Mouse (Mus musculus): ENCODE results near the gene Cd59a. TPM values are rescaled to one million over a fixed set of nuclear protein-coding genes. Genes with fewer than 3 reads are reported as not detected.
"Not testable (repeated sequence)": the region's sequence is repeated elsewhere in the genome, so short reads cannot be mapped to it uniquely, and the experiment has no call there.

The Cd59a gene
- polyA plus RNA-seq, 1 experiment = 19.6 TPM

DNA sequence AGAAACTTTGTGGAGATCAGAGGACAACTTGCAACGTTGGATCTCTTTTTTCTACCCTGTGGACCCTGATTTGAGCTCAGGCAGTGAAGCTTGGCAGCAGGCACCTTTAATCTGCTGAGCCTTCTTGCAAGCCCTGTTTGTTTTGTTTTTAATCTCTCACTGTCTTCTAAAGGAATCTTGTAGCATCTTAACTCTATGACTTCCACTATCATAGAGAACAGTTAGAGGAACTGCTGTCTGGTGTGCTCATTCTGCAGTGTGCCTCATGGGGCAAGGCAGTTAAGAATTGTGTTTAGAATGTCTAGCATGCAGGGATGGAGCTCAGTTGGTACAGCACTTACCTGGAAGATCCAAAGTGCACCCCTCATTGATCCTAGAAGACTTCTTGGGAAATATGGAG, 4.3 kb downstream of the Cd59a start:
- DNase-seq (ENCODE audit: low read depth, low spot score) = no peak
- WGBS = 73% methylated on average over 1 of the region's 1 CpGs

DNA sequence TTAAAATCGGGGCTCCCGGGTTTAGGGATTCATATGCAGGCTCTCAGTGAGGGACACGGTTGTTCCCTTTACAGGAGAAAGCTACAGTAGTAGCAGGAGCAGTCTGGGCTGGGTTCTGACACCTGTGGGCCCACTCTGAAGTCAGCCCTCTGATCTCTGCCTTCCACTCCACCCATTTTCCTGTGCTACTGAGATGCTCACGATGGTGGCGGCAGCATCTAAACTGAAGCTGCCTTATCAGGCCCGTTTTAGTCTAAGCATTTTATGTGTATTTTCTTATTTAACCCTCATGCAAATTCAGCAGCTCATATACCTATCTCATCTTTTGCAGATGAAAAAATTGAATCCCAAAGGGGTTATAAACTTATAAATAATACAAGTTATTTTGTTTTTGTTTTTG, 9.2 kb downstream of the Cd59a start:
- WGBS = 82% methylated on average over 6 of the region's 6 CpGs
- DNase-seq (ENCODE audit: low read depth, low spot score) = no peak

- WGBS = 88% methylated on average over 2 of the region's 2 CpGs
- not testable (repeated sequence) for DNase-seq (ENCODE audit: low read depth, low spot score)
Observed at GRCm38 (mm10) chr2:104109021-104109420, 13.4 kb downstream of the Cd59a start.

- WGBS = 89% methylated on average over 2 of the region's 2 CpGs
- no peak for DNase-seq (ENCODE audit: low read depth, low spot score)
Observed at GRCm38 (mm10) chr2:104109528-104109927, 13.9 kb downstream of the Cd59a start.

DNA sequence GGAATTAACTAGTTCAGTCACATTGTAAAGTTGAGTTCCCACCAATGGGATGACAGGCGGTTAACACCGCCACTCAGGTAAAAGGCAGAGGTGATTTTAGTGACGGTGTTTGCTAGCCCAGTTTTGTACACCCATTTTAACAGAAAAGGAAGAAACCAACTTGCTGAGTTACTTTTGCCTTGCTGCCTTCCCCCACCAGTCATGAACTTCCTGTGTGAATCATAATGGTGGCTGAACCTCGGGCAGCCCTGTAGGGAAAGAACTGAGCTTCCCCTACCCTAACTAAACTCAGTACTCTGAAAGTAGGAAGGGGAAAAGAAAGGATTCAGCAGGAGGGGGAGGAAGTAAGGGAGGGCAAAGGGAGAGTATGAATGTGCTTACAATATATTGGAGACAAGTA, 14.4 kb downstream of the Cd59a start:
- DNase-seq (ENCODE audit: low read depth, low spot score) = no peak
- WGBS = 81% methylated on average over 4 of the region's 4 CpGs

- WGBS = no CpG with 5 or more reads among the region's 1 CpGs
- not testable (repeated sequence) for DNase-seq (ENCODE audit: low read depth, low spot score)
Observed at GRCm38 (mm10) chr2:104111170-104111797, 15.7 kb downstream of the Cd59a start.

GRCm38 (mm10) chr2:104113563-104113962, 18.0 kb downstream of the Cd59a start:
- DNase-seq (ENCODE audit: low read depth, low spot score) = not testable (repeated sequence)

DNA sequence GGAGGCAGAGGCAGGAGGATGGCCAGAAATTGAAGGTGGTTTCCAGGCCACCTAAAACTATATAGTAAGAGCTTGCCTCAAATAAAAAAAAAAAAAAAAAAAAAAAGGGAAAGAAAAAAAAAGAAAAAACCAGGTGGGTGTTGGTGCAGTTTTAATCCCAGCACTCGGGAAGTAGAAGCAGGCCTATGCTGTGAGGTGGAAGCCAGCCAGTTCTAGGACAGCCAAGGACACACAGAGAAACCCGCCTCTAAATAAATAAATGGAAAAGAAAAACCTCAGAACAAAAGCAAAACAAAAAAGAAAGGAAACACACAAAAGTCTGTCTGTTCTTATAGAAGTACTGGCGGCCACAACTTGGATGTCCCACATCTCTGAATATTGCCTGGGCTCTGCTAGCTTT, 19.3 kb downstream of the Cd59a start:
- WGBS = 63% methylated on average over 3 of the region's 3 CpGs
- DNase-seq (ENCODE audit: low read depth, low spot score) = no peak

- not testable (repeated sequence) for DNase-seq (ENCODE audit: low read depth, low spot score)
Observed at GRCm38 (mm10) chr2:104117173-104117572, 21.6 kb downstream of the Cd59a start.

- 52% methylated on average over 1 of the region's 1 CpGs for WGBS
- DNase-seq (ENCODE audit: low read depth, low spot score) = no peak
Observed at GRCm38 (mm10) chr2:104119097-104119496, 23.5 kb downstream of the Cd59a start.

GRCm38 (mm10) chr2:104120312-104120711, 24.7 kb downstream of the Cd59a start:
- no peak for DNase-seq (ENCODE audit: low read depth, low spot score)
- WGBS = 68% methylated on average over 6 of the region's 6 CpGs

DNA sequence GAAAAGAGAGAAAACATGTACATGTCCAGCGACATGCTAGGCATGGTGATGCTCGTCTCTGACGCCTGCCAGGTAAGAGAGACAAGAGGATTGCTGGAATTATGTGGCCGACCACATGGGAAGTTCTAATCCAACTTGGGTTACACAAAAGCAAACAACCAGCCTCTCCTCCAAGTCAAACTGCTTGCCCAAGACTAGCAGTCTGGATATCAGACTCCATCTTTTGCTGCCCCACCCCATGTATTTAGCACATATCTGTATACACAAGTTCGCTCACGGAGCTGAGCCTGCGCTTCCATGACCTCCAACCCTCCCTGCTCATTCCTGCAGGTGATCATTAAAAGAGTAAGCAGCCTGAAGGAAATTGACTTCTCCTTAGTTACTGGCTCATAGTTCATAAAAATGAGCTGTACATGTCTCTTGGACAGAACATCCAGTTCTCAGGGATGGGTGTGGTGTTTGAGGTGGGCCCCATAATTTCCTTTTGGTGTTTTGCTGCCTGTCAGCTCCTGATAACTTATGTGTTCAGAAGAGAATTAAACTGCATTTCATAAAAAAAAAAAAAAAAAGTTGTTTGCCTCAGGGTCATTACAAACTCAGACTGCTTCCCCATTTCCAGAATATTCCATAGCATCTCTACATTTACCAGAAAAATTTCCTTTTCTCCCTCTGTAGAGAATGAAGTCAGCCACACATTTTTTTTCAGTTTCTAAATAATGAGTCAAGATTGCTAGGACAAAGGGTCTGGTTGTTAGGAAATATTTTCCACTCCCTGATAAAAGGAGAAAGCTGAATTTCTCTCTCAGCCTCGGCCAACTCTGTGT, 26.3 kb downstream of the Cd59a start:
- no peak for DNase-seq (ENCODE audit: low read depth, low spot score)
- WGBS = 48% methylated on average over 8 of the region's 8 CpGs

GRCm38 (mm10) chr2:104122505-104123378, 27.1 kb downstream of the Cd59a start, which contains the start of gene A930018P22Rik:
TSS of gene A930018P22Rik (plus strand) at chr2:104122769.
- DNase-seq (ENCODE audit: low read depth, low spot score) = peak; percentile 47
- 2% methylated on average over 74 of the region's 74 CpGs for WGBS

DNA sequence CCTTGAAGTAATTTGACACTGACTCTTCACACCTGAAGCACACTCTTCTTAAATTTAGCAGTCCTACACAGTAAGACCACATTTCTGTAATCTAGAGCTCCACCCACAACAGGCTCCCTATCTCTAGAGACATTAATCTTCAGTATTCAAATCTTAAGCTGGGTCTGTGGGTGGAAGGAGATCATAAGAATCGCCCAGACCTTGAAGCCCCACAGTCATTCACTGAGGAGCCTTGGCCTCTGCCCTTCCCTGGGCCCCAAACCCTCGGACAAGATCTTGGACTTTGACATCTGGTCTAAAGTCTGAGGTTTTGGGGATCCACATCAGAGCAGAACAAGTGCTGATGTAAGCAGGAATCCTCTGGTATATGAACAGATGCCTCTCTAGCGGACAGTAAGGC, 27.9 kb downstream of the Cd59a start:
- DNase-seq (ENCODE audit: low read depth, low spot score) = no peak
- 42% methylated on average over 3 of the region's 3 CpGs for WGBS

- 75% methylated on average over 5 of the region's 5 CpGs for WGBS
- no peak for DNase-seq (ENCODE audit: low read depth, low spot score)
Observed at GRCm38 (mm10) chr2:104124071-104124470, 28.5 kb downstream of the Cd59a start.

- 68% methylated on average over 13 of the region's 13 CpGs for WGBS
- no peak for DNase-seq (ENCODE audit: low read depth, low spot score)
Observed at GRCm38 (mm10) chr2:104128803-104129531, 33.4 kb downstream of the Cd59a start.

- DNase-seq (ENCODE audit: low read depth, low spot score) = no peak
- WGBS = 39% methylated on average over 6 of the region's 6 CpGs
Observed at GRCm38 (mm10) chr2:104130165-104130564, 34.6 kb downstream of the Cd59a start.

- 49% methylated on average over 3 of the region's 3 CpGs for WGBS
- DNase-seq (ENCODE audit: low read depth, low spot score) = no peak
Observed at GRCm38 (mm10) chr2:104130969-104131368, 35.4 kb downstream of the Cd59a start.

GRCm38 (mm10) chr2:104132266-104132859, 36.8 kb downstream of the Cd59a start:
- WGBS = 65% methylated on average over 7 of the region's 7 CpGs
- no peak for DNase-seq (ENCODE audit: low read depth, low spot score)
